Mouse (Mus musculus): ENCODE results near the gene Med31.

DNA sequence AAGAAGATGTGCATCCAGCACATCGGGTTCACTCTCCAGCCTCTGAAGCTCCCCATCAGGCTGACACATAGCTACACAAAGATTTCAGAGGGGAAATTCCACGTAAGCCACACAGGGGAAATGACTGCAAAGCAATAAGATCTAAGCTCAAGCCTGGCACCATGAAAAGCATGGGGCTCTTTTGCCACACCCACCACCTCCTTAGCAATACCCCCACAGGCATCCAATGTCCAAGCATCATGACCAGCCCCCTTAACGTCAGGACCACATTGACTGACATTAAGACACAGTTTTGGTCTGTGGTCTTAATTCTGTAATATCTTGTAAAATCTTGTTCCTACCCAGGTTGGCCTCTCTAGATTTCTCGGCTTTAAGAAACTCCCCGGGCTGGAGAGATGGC is 34.8 kb downstream of the Med31 start:
- TF ChIP-seq CTCF (IDR thresholded peaks at IDR 0.05) = no peak
- TF ChIP-seq POLR2A (IDR thresholded peaks at IDR 0.05; ENCODE audit: insufficient read depth, low read depth, low read length) = no peak

Measured in heart, adult 2 months (tissue).